Mouse (Mus musculus) lung, postnatal 0 days (tissue): ENCODE measurements around the gene Spata13. TPM values are rescaled to one million over a fixed set of nuclear protein-coding genes. Genes with fewer than 3 reads are reported as not detected.

Experiments used
- ATAC-seq: fragments of 200-750 bp; cut with Nextera tagmentation; 2 replicates; pipeline ENCODE4 v1.8.0; 2017; ENCODE audit warnings: moderate library complexity
- DNase-seq: peaks from one replicate; pipeline ENCODE4 v3.0.0-alpha.2; 2016; ENCODE audit warnings: low spot score
- H3K27ac ChIP-seq: fragments of 300-500 bp; sonication (generic); 2 replicates; pipeline ENCODE4 v1.5.1; 2014; ENCODE audit warnings: antibody characterized with exemption, mild to moderate bottlenecking, low read length, mixed read lengths
- H3K27me3 ChIP-seq: fragments of 300-500 bp; sonication (generic); replicated peaks from 2 replicates; pipeline ENCODE4 v1.6.1; 2014; ENCODE audit warnings: low read length, mixed read lengths; ENCODE audit not compliant: insufficient read depth
- H3K36me3 ChIP-seq: fragments of 300-500 bp; sonication (generic); 2 replicates; pipeline ENCODE4 v1.6.1; 2014; ENCODE audit warnings: low read length, mixed read lengths; ENCODE audit not compliant: insufficient read depth
- H3K4me1 ChIP-seq: fragments of 300-500 bp; sonication (generic); 2 replicates; pipeline ENCODE4 v1.6.1; 2014; ENCODE audit warnings: antibody characterized with exemption, low read depth, low read length, mixed read lengths; ENCODE audit not compliant: insufficient read depth
- H3K4me2 ChIP-seq: fragments of 300-500 bp; sonication (generic); replicated peaks from 2 replicates; pipeline ENCODE4 v1.6.1; 2014; ENCODE audit warnings: low read depth, mild to moderate bottlenecking, low read length, moderate library complexity, mixed read lengths
- H3K4me3 ChIP-seq: fragments of 300-500 bp; sonication (generic); 2 replicates; pipeline ENCODE4 v1.5.1; 2014; ENCODE audit warnings: low read depth, low read length
- H3K9ac ChIP-seq: fragments of 300-500 bp; sonication (generic); replicated peaks from 2 replicates; pipeline ENCODE4 v1.6.1; 2014; ENCODE audit warnings: low read depth, mild to moderate bottlenecking
- H3K9me3 ChIP-seq: fragments of 300-500 bp; sonication (generic); 2 replicates; pipeline ENCODE4 v1.6.1; 2016; ENCODE audit warnings: low read length, mixed read lengths
- CTCF ChIP-seq: IDR thresholded peaks from 2 replicates; pipeline ENCODE4 v1.5.1; 2016; ENCODE audit warnings: antibody characterized with exemption, mild to moderate bottlenecking
- EP300 ChIP-seq: IDR thresholded peaks from 2 replicates; pipeline ENCODE4 v1.6.1; 2016; ENCODE audit warnings: antibody characterized with exemption, mild to moderate bottlenecking, control low read depth
- WGBS: fragments of 180-500 bp; shearing (Covaris S2); extraction: QIAGEN DNeasy Blood & Tissue Kit; methylation state at CpG from one replicate; pipeline ENCODE4 v1.1.7; 2014; 5-methylcytosine and 5-hydroxymethylcytosine counted together
- polyA plus RNA-seq: library from polyadenylated mRNA; unstranded; fragments of >200 nt; fragmentation: Nextera tagmentation; extraction: Ambion mirVana; gene quantifications from 2 replicates; pipeline ENCODE4 v1.2.1, GENCODE M21; 2015

The Spata13 gene
- polyA plus RNA-seq, 1 experiment from 2014 or later = 11.7 TPM

DNA sequence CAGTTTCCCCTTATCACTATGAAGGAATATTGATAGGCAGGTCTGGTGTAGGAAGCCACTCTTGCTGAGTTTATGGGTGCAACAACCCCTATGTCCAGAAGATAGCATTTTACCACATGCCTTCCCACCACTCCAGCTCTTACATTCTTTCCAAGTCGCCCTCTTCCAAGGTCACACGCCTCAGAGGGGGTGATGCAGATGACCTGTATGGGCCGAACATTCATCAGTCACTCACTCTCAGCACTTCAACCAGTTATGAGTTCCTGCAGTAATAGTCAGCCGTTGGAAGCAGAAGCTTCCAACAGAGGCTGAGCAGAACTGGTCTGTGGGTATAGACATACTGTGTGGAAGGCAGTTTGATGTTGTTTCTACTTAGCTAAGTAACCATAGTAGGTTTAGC lies 177.7 kb downstream of the Spata13 start:
- H3K27ac ChIP-seq = no peak overlapping the region
- H3K36me3 ChIP-seq = 0 out of 2 replicates have a peak, but pooled peaks cover 2% of the 10 kb centered on the region
- no peak overlapping the region for H3K4me3 ChIP-seq
- H3K27me3 ChIP-seq = no peaks in the 10 kb centered on the region
- TF ChIP-seq EP300 = no peak
- no peak for TF ChIP-seq CTCF
- H3K4me2 ChIP-seq = no peak overlapping the region
- 81% methylated on average over 4 of the region's 4 CpGs for WGBS
- H3K9ac ChIP-seq = no peak overlapping the region
- ATAC-seq (no peak), DNase-seq (no peak)
- no peaks in the 10 kb centered on the region for H3K9me3 ChIP-seq
- no peaks in the 10 kb centered on the region for H3K4me1 ChIP-seq

Other genes with a start within 250 kb of the Spata13 start
- 0.45 and 0.77 TPM in 2 replicates for gene C1qtnf9, start 134.1 kb downstream of the Spata13 start, polyA plus RNA-seq
- 7.7 and 9.9 TPM in 2 replicates for gene Mipep, start 150.6 kb downstream of the Spata13 start, polyA plus RNA-seq